Mouse (Mus musculus) ES-Bruce4 (cell line): ENCODE measurements around the gene Slc22a12.

Experiments
- CTCF ChIP-seq: IDR thresholded peaks from one replicate; pipeline ENCODE4 v1.8.1; 2011; ENCODE audit warnings: low read depth, low read length
- EP300 ChIP-seq: IDR thresholded peaks from 2 replicates; pipeline ENCODE4 v1.6.1; 2011; ENCODE audit warnings: low read depth, low read length; ENCODE audit not compliant: insufficient read depth
- POLR2A ChIP-seq: IDR thresholded peaks from one replicate; pipeline ENCODE4 v1.8.1; 2011; ENCODE audit warnings: low read length; ENCODE audit not compliant: insufficient read depth

DNA sequence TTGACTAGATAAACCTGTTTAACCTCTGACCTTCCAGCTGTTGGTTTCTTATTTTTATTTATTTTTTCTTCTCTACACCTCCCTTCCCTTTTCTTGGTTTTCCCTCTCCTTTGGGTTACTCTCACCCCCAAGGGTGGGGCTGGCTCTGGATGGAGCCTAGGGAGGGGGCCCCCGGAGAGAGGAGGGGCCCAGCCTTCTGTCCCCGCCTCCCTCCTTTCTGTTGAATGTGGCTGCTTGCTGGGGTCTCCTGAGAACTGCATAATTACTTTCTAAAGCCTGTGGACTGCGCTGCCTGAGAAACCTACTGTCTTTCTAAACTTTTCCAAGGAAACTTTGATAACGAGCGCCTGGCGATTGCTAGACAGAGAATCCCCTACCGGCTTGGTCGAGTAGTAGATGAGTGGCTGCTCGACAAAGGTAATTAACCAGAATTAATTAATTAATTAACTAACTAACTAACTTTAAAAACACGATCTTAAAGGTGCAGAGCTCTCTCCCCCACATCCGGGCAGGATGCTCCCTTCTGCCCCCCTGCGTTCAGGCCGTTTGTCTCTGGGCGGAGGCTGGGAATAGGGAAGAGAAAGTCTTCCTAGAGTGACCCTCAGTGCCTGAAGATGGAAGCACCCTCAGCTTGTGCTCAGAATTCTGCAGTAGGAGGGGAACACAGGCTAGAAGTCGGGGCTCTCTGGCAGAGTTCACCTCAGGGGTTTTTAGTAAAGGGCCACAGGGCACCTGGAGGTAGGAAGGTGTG lies 29.3 kb downstream of the Slc22a12 start:
- TF ChIP-seq POLR2A (no peak), CTCF (peak; percentile 55), EP300 (no peak)
